Mouse (Mus musculus): ENCODE results near the gene Ppp1r21.

GRCm38 (mm10) chr17:88481587-88481986 is 48.3 kb upstream of the Ppp1r21 start:
- TF ChIP-seq GATA1 (IDR thresholded peaks at IDR 0.05; ENCODE audit: borderline replicate concordance, low read length) = no peak
- TF ChIP-seq CTCF (IDR thresholded peaks at IDR 0.05; ENCODE audit: low read depth, low read length) = no peak
- no peak for TF ChIP-seq TAL1 (conservative IDR thresholded peaks at IDR 0.05; ENCODE audit: low read depth, low read length)
- TF ChIP-seq POLR2AphosphoS5 (IDR thresholded peaks at IDR 0.05; ENCODE audit: insufficient replicate concordance, low read depth, low read length) = no peak
- TF ChIP-seq GATA2 (IDR thresholded peaks at IDR 0.05; ENCODE audit: borderline replicate concordance, low read depth, low read length) = no peak
